Comparison of ENCODE assay signal across 12 mouse cellular contexts in the genomic region with DNA sequence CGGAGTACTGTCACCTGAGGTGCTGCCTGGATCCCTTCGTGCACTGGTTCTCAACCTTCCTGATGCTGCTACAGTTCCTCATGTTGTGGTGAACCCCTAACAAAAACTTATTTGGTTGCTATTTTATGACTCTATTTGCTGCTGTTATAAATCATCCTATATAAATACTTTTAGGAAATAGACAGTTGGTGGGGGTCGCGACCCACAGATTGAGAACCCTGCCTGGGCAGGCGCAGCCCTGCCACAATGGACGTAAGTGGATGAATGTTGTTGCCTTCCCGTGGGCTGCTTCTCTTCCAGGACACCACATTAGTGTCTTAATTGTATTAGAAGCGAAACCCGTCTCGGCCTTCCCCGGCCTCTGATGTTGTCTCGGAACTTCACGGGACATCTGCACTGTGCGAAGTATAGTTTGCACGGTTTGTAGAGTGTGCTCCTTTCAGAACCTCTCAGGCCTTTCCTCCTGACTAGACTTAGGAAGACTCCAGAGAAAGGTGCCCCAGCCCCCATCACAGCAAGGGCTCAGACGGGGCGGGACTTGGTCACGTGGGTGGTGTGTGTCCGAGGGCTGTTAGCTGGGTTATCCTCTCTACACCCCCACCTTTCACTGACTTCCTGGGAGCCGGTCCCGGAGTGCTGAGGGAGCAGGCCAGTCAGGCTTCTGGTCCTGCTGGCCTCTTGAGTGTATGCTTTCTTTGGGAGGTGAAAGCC. TPM values are rescaled to one million over a fixed set of nuclear protein-coding genes. Genes with fewer than 3 reads are reported as not detected.
DNase-seq lines count a peak whose midpoint lies in the region; ATAC-seq and TF ChIP-seq lines count a peak whose summit lies in the region.
"Had no signal": no experiment of that assay in that cellular context is flagged by ENCODE, and none has a peak within 500 bp of the region (broad histone marks: within the 10 kb centered on the region; RNA-seq: fewer than 3 reads in every experiment).

No protein-coding gene starts in this region.

- H3K9me3 ChIP-seq in midbrain, embryonic 10.5 days (replicated peaks), result no peaks in the 10 kb centered on the region
- H3K9me3 ChIP-seq in midbrain, embryonic 16.5 days (replicated peaks; ENCODE audit: control insufficient read depth, low read length, poor library complexity, severe bottlenecking), result no peaks in the 10 kb centered on the region
- H3K9me3 ChIP-seq in liver, embryonic 12.5 days (replicated peaks), result no peaks in the 10 kb centered on the region
- H3K9me3 ChIP-seq: hindbrain, embryonic 12.5 days; midbrain, embryonic 15.5 days had no signal

- no peak for ATAC-seq in midbrain, embryonic 16.5 days
- ATAC-seq in liver, embryonic 12.5 days, result no peak
- ATAC-seq: midbrain, embryonic 15.5 days; Patski had no signal

- H3K4me3 ChIP-seq in midbrain, embryonic 10.5 days, result no peak overlapping the region
- no peak overlapping the region for H3K4me3 ChIP-seq in midbrain, embryonic 16.5 days (ENCODE audit: low read depth, low read length)
- H3K4me3 ChIP-seq in kidney, adult 2 months (ENCODE audit: insufficient read depth, low read depth, low read length), result no peak overlapping the region
- H3K4me3 ChIP-seq in liver, embryonic 12.5 days, result no peak overlapping the region
- no peak overlapping the region for H3K4me3 ChIP-seq in thymus, adult 2 months (ENCODE audit: control insufficient read depth, insufficient read depth, low read length)
- H3K4me3 ChIP-seq: hindbrain, embryonic 12.5 days; midbrain, embryonic 15.5 days had no signal

- TF ChIP-seq POLR2A in kidney, adult 2 months (IDR thresholded peaks at IDR 0.05; ENCODE audit: low read depth, low read length), result no peak
- TF ChIP-seq POLR2A in thymus, adult 2 months (IDR thresholded peaks at IDR 0.05; ENCODE audit: control insufficient read depth, extremely low read depth, insufficient read depth, low read length, poor library complexity), result no peak

- no peak overlapping the region for H3K9ac ChIP-seq in midbrain, embryonic 16.5 days (ENCODE audit: low read depth, low read length)
- no peak overlapping the region for H3K9ac ChIP-seq in liver, embryonic 12.5 days
- H3K9ac ChIP-seq: hindbrain, embryonic 12.5 days; midbrain, embryonic 15.5 days had no signal

- 0 out of 2 replicates have a peak overlapping the region, but pooled peaks have one; percentile 50 for H3K27ac ChIP-seq in midbrain, embryonic 10.5 days (replicated peaks)
- H3K27ac ChIP-seq in midbrain, embryonic 16.5 days (ENCODE audit: low read length), result no peak overlapping the region
- H3K27ac ChIP-seq in kidney, adult 2 months (ENCODE audit: insufficient read depth, low read depth, low read length), result no peak overlapping the region
- 0 out of 2 replicates have a peak overlapping the region, but pooled peaks have one; percentile 87 for H3K27ac ChIP-seq in liver, embryonic 12.5 days
- H3K27ac ChIP-seq in thymus, adult 2 months (ENCODE audit: control insufficient read depth, insufficient read depth, low read length), result no peak overlapping the region
- H3K27ac ChIP-seq: hindbrain, embryonic 12.5 days; midbrain, embryonic 15.5 days had no signal

- H3K4me2 ChIP-seq in midbrain, embryonic 16.5 days (ENCODE audit: low read length), result no peak overlapping the region
- no peak overlapping the region for H3K4me2 ChIP-seq in liver, embryonic 12.5 days
- H3K4me2 ChIP-seq: hindbrain, embryonic 12.5 days; midbrain, embryonic 15.5 days had no signal

- no peak for TF ChIP-seq CTCF in kidney, adult 2 months (conservative IDR thresholded peaks at IDR 0.05; ENCODE audit: insufficient read depth, insufficient read length, low read depth, low read length)
- no peak for TF ChIP-seq CTCF in thymus, adult 2 months (IDR thresholded peaks at IDR 0.05; ENCODE audit: borderline replicate concordance, control insufficient read depth, extremely low read depth, insufficient read depth, low read length, poor library complexity)

- H3K4me1 ChIP-seq in midbrain, embryonic 10.5 days, result peaks cover 44% of the 10 kb centered on the region
- H3K4me1 ChIP-seq in midbrain, embryonic 16.5 days (ENCODE audit: control insufficient read depth, insufficient read depth, low read length), result peaks cover 8% of the 10 kb centered on the region
- peaks cover 17% of the 10 kb centered on the region; the same call in 1 of the 2 replicates for H3K4me1 ChIP-seq in kidney, adult 2 months (ENCODE audit: control insufficient read depth, insufficient read depth, low read length)
- peaks cover 60% of the 10 kb centered on the region for H3K4me1 ChIP-seq in liver, embryonic 12.5 days
- peaks cover 13% of the 10 kb centered on the region for H3K4me1 ChIP-seq in thymus, adult 2 months (replicated peaks; ENCODE audit: control insufficient read depth, insufficient read depth, low read length)

- peaks cover 12% of the 10 kb centered on the region for H3K27me3 ChIP-seq in midbrain, embryonic 10.5 days (ENCODE audit: low read depth, poor library complexity, severe bottlenecking)
- H3K27me3 ChIP-seq in midbrain, embryonic 16.5 days (ENCODE audit: control insufficient read depth, insufficient read depth, low read depth, low read length), result no peaks in the 10 kb centered on the region
- H3K27me3 ChIP-seq in kidney, adult 2 months (replicated peaks; ENCODE audit: control insufficient read depth, insufficient read depth, low read length), result no peaks in the 10 kb centered on the region
- H3K27me3 ChIP-seq in liver, embryonic 12.5 days (replicated peaks), result peaks cover 14% of the 10 kb centered on the region
- no peaks in the 10 kb centered on the region; the same call in 1 of the 2 replicates for H3K27me3 ChIP-seq in thymus, adult 2 months (ENCODE audit: control insufficient read depth, insufficient read depth, low read length)
- H3K27me3 ChIP-seq: midbrain, embryonic 15.5 days; Patski had no signal

- no peak for DNase-seq in midbrain, embryonic 10.5 days (ENCODE audit: low spot score)
- DNase-seq in kidney, adult 2 months, result peak; percentile 73
- DNase-seq in testis, postnatal 14 days (ENCODE audit: low spot score), result peak; percentile 45
- DNase-seq in thymus, adult 2 months, result no peak
- no peak for DNase-seq in spleen, adult 12 weeks (ENCODE audit: low spot score)
- DNase-seq: right cerebral cortex, adult 18-20 months; thymus, postnatal 4 days had no signal

- no peaks in the 10 kb centered on the region for H3K36me3 ChIP-seq in midbrain, embryonic 10.5 days
- no peaks in the 10 kb centered on the region for H3K36me3 ChIP-seq in midbrain, embryonic 16.5 days (ENCODE audit: control insufficient read depth, insufficient read depth, low read length)
- H3K36me3 ChIP-seq in kidney, adult 2 months (ENCODE audit: control insufficient read depth, insufficient read depth, low read length), result no peaks in the 10 kb centered on the region
- H3K36me3 ChIP-seq in liver, embryonic 12.5 days, result no peaks in the 10 kb centered on the region
- H3K36me3 ChIP-seq in thymus, adult 2 months (ENCODE audit: control insufficient read depth, insufficient read depth, low read length), result no peaks in the 10 kb centered on the region
- H3K36me3 ChIP-seq: hindbrain, embryonic 12.5 days; midbrain, embryonic 15.5 days had no signal

- 51% methylated on average over 21 of the region's 21 CpGs for WGBS in midbrain, embryonic 10.5 days
- WGBS in midbrain, embryonic 16.5 days, result 49% methylated on average over 21 of the region's 21 CpGs
- 51% methylated on average over 21 of the region's 21 CpGs for WGBS in kidney, adult 2 months
- WGBS in liver, embryonic 12.5 days (ENCODE audit: insufficient replicate concordance), result 64% methylated on average over 21 of the region's 21 CpGs
- 92% methylated on average over 21 of the region's 21 CpGs for WGBS in thymus, adult 2 months

RNA-seq across cellular contexts. Expression of a gene that starts 40.0 kb away (rescaled TPM):
- 1.7 and 2.5 TPM in 2 replicates for polyA plus RNA-seq in midbrain, embryonic 10.5 days (2016; fragmentation: Nextera tagmentation; extraction: Ambion mirVana)
- polyA plus RNA-seq in midbrain, embryonic 16.5 days (2015; fragmentation: Nextera tagmentation; extraction: Ambion mirVana), result 2.7 and 2.8 TPM in 2 replicates
- polyA plus RNA-seq in kidney, adult 2 months (2012; rRNA removed), result 14.9 and 15.8 TPM in 2 replicates
- 7.7 and 8.6 TPM in 2 replicates for polyA plus RNA-seq in liver, embryonic 12.5 days (2016; fragmentation: Nextera tagmentation; extraction: Ambion mirVana)
- polyA plus RNA-seq in thymus, adult 2 months (2012; rRNA removed), result 36.0 and 44.6 TPM in 2 replicates

Comparison
In these comparisons a context has a peak if more than half of its experiments do, and no peak if none do; other contexts are left out.
1. H3K27ac ChIP-seq: peak in midbrain, embryonic 10.5 days (single experiment) and liver, embryonic 12.5 days (single experiment); none in midbrain, embryonic 16.5 days (single experiment), kidney, adult 2 months (single experiment) and thymus, adult 2 months (single experiment).
2. DNase-seq: peak in kidney, adult 2 months (single experiment) and testis, postnatal 14 days (single experiment); none in midbrain, embryonic 10.5 days (single experiment), thymus, adult 2 months (single experiment) and spleen, adult 12 weeks (single experiment).